Mouse (Mus musculus) forebrain, embryonic 12.5 days (tissue): ENCODE measurements around the gene Baz2b. TPM values are rescaled to one million over a fixed set of nuclear protein-coding genes. Genes with fewer than 3 reads are reported as not detected.

Experiments
- ATAC-seq: fragments of 200-750 bp; cut with Nextera tagmentation; 2 replicates; pipeline ENCODE4 v1.8.0; 2017; ENCODE audit warnings: moderate TSS enrichment; ENCODE audit not compliant: low FRiP score
- H3K27ac ChIP-seq: fragments of 300-500 bp; sonication (generic); 2 replicates; pipeline ENCODE4 v1.5.1; 2016; ENCODE audit warnings: mild to moderate bottlenecking
- H3K27me3 ChIP-seq: fragments of 300-500 bp; sonication (generic); 2 replicates; pipeline ENCODE4 v1.6.1; 2016; ENCODE audit warnings: mild to moderate bottlenecking
- H3K36me3 ChIP-seq: fragments of 300-500 bp; sonication (generic); replicated peaks from 2 replicates; pipeline ENCODE4 v1.6.1; 2016; ENCODE audit warnings: mild to moderate bottlenecking
- H3K4me1 ChIP-seq: fragments of 300-500 bp; sonication (generic); 2 replicates; pipeline ENCODE4 v1.6.1; 2016
- H3K4me2 ChIP-seq: fragments of 300-500 bp; sonication (generic); 2 replicates; pipeline ENCODE4 v1.6.1; 2016; ENCODE audit warnings: mild to moderate bottlenecking, moderate library complexity
- H3K4me3 ChIP-seq: fragments of 300-500 bp; sonication (generic); replicated peaks from 2 replicates; pipeline ENCODE4 v1.5.1; 2016; ENCODE audit warnings: mild to moderate bottlenecking
- H3K9ac ChIP-seq: fragments of 300-500 bp; sonication (generic); 2 replicates; pipeline ENCODE4 v1.6.1; 2016; ENCODE audit warnings: mild to moderate bottlenecking
- H3K9me3 ChIP-seq: fragments of 300-500 bp; sonication (generic); 2 replicates; pipeline ENCODE4 v1.6.1; 2016
- WGBS: fragments of 180-500 bp; shearing (Covaris S2); methylation state at CpG from one replicate; pipeline ENCODE4 v1.1.7; 2016; 5-methylcytosine and 5-hydroxymethylcytosine counted together
- polyA plus RNA-seq: library from polyadenylated mRNA; unstranded; fragments of >200 nt; fragmentation: Nextera tagmentation; extraction: Ambion mirVana; gene quantifications from 2 replicates; pipeline ENCODE4 v1.2.1, GENCODE M21; 2016

The Baz2b gene
- polyA plus RNA-seq, 1 experiment from 2014 or later, result 85.6 TPM

- ATAC-seq, result no peak
- Histone ChIP-seq H3K4me3 (no peak overlapping the region), H3K27ac (no peak overlapping the region), H3K36me3 (peaks cover 11% of the 10 kb centered on the region), H3K27me3 (no peaks in the 10 kb centered on the region), H3K9me3 (no peaks in the 10 kb centered on the region), H3K4me1 (peaks cover 35% of the 10 kb centered on the region), H3K4me2 (no peak overlapping the region), H3K9ac (no peak overlapping the region)
- 83% methylated on average over 12 of the region's 12 CpGs for WGBS
Measured at GRCm38 (mm10) chr2:60113661-60114560, 95.7 kb downstream of the Baz2b start.

DNA sequence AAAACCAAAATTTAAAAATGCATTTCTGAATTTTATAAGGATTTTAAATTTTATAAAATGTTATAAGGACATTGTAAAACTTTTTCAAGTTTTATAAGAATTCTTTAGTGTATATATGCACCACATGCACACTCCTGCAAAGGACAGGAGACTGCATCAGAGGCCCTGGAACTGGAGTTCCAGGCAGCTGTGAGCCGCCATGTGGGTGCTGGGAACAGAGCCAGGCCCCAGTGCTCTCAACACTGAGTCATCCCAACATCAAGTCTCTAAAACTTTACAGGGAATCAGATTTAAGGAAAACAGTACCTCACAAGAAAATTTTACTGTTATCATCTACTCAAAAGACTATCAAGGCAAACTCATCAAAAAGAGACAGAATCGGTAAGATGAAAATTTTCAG lies 97.5 kb downstream of the Baz2b start:
- H3K9me3 ChIP-seq, result no peaks in the 10 kb centered on the region
- ATAC-seq, result no peak
- H3K4me3 ChIP-seq, result no peak overlapping the region
- H3K36me3 ChIP-seq, result peaks cover 14% of the 10 kb centered on the region
- peaks cover 22% of the 10 kb centered on the region for H3K4me1 ChIP-seq
- WGBS, result 96% methylated on average over 2 of the region's 2 CpGs
- no peaks in the 10 kb centered on the region for H3K27me3 ChIP-seq
- H3K4me2 ChIP-seq, result no peak overlapping the region
- H3K9ac ChIP-seq, result no peak overlapping the region
- no peak overlapping the region for H3K27ac ChIP-seq

GRCm38 (mm10) chr2:60109001-60109400 lies 100.6 kb downstream of the Baz2b start:
- WGBS, result 92% methylated on average over 3 of the region's 3 CpGs
- Histone ChIP-seq H3K4me2 (no peak overlapping the region), H3K4me3 (no peak overlapping the region), H3K9ac (no peak overlapping the region), H3K36me3 (peaks cover 10% of the 10 kb centered on the region), H3K4me1 (peaks cover 5% of the 10 kb centered on the region; the same call in 1 of the 2 replicates), H3K27me3 (no peaks in the 10 kb centered on the region), H3K9me3 (no peaks in the 10 kb centered on the region), H3K27ac (no peak overlapping the region)
- ATAC-seq, result no peak

DNA sequence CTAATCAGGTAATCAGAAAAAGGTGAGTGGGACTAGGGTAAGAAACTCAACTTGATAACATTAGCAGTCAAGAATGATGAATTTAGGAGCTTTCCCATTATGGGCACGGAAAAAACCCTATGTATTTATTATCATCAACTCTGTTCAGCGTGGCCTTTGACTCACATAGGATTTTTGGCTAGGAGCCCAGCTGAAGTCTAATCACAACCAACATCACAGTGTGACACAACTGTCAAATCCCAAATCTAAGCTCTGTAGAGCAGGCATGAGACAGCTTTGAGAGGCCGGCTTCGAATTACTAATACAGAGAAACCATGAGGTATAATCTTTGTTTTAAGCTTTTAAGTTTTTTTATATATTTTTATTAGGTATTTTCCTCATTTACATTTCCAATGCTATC lies 113.0 kb downstream of the Baz2b start:
- WGBS, result 92% methylated on average over 4 of the region's 4 CpGs
- Histone ChIP-seq H3K9ac (no peak overlapping the region), H3K27me3 (no peaks in the 10 kb centered on the region), H3K4me1 (no peaks in the 10 kb centered on the region), H3K4me3 (no peak overlapping the region), H3K27ac (no peak overlapping the region), H3K36me3 (0 out of 2 replicates have a peak, but pooled peaks cover 8% of the 10 kb centered on the region), H3K9me3 (no peaks in the 10 kb centered on the region), H3K4me2 (no peak overlapping the region)
- ATAC-seq, result no peak

DNA sequence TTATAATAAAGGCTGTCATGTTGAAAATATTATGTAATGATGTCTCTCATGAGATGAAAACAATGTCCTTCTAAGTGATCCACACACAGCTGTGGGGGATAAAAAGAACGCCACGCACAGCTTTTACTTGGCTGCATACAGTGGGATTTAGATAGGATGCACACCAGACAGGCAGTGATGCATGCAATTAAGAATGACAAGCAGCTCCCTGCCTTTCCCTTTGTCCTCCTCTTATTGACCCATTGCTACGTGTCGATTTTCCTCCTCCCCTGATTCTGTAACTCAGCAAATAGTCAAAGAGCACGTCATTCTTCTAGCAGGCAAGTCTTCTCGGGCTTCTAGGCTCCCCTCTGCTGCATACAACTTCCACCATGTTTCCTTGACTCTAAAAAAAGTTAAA lies 119.4 kb downstream of the Baz2b start:
- WGBS, result 27% methylated on average over 6 of the region's 6 CpGs
- no peak overlapping the region for H3K27ac ChIP-seq
- H3K9ac ChIP-seq, result no peak overlapping the region
- H3K4me2 ChIP-seq, result no peak overlapping the region
- peaks cover 11% of the 10 kb centered on the region for H3K4me1 ChIP-seq
- no peaks in the 10 kb centered on the region for H3K9me3 ChIP-seq
- H3K36me3 ChIP-seq, result no peaks in the 10 kb centered on the region
- 0 out of 2 replicates have a peak, but pooled peaks have one; percentile 45 for ATAC-seq
- no peaks in the 10 kb centered on the region for H3K27me3 ChIP-seq
- no peak overlapping the region for H3K4me3 ChIP-seq

GRCm38 (mm10) chr2:60089528-60090247 lies 120.0 kb downstream of the Baz2b start:
- no peak for ATAC-seq
- peak overlapping the region; percentile 58 for H3K27ac ChIP-seq
- H3K9ac ChIP-seq, result no peak overlapping the region
- no peaks in the 10 kb centered on the region for H3K9me3 ChIP-seq
- WGBS, result 37% methylated on average over 15 of the region's 15 CpGs
- no peak overlapping the region for H3K4me3 ChIP-seq
- H3K36me3 ChIP-seq, result no peaks in the 10 kb centered on the region
- H3K4me1 ChIP-seq, result peaks cover 13% of the 10 kb centered on the region
- peak overlapping the region; percentile 27 for H3K4me2 ChIP-seq
- no peaks in the 10 kb centered on the region for H3K27me3 ChIP-seq

DNA sequence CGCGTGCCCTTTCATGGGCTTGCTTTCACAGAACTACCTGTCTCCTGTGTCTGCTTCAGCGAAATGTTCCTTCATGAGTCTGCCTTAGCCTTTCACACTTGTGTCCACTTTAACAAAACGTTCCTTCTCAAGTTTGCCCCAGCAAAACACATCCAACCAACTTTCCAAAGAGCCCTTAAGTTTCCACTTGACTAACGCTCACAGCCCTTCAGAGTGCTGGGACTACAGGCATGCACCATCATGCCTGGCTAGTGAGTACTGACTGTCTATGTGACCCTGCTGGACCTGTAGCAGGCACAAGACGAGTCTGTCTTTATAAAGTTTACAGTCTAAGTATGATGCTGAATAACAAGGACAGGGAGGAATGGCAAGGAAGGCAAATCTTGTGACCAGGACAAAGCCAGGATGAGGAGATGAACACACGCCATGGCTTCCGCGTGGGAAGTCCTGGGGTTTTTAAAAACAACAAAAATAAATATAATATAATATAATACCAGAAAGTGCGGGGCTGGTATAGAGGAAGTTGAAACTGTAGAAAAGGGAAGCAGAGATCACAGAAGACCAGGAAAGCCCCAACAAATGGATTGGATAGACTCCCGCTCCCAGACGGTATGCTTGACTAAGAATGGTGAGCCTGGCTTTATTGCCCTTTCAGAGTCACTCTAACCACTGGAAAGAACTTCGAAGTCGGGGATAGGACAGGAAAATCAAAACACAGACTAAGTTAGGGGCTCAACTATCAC lies 120.7 kb downstream of the Baz2b start:
- Histone ChIP-seq H3K9ac (no peak overlapping the region), H3K27me3 (no peaks in the 10 kb centered on the region), H3K4me3 (no peak overlapping the region), H3K9me3 (no peaks in the 10 kb centered on the region), H3K4me2 (no peak overlapping the region), H3K36me3 (no peaks in the 10 kb centered on the region), H3K4me1 (peaks cover 17% of the 10 kb centered on the region), H3K27ac (no peak overlapping the region)
- WGBS, result 84% methylated on average over 14 of the region's 14 CpGs
- ATAC-seq, result no peak

DNA sequence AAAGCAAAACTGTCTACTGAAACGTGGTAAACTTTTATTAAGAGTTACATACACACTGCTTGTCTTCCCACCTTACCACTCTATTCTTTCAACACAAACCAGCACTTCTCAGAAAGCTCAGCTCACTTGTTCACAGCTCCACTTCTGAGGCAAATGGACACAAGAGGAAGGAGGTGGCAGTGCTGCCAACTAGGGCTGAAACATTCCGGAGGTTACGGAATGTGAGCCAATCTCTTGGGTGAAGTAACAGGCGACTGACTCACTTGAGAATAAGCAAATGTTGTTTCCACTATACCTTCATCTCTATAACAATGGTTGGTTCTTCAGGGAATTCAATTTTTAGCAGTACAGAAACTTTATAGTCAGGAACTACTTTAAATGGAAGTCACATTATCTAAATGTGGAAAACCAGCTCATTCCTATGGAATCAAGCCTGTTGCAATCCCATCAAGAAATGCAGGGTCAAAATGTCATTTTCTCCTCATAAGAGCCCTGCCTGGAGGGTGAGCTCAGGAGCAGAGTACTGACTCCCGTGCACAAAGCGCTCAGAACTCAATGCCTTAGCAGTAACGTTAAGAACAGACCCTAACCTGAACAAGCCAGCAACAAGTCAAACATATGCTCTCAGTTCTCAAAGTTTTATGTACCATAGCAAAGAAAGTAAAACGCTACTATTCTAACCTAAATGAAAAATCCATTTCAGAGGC lies 123.3 kb downstream of the Baz2b start:
- Histone ChIP-seq H3K9me3 (no peaks in the 10 kb centered on the region), H3K36me3 (no peaks in the 10 kb centered on the region), H3K9ac (no peak overlapping the region), H3K4me2 (no peak overlapping the region), H3K4me1 (peaks cover 28% of the 10 kb centered on the region), H3K27ac (no peak overlapping the region), H3K27me3 (no peaks in the 10 kb centered on the region), H3K4me3 (no peak overlapping the region)
- 82% methylated on average over 8 of the region's 8 CpGs for WGBS
- ATAC-seq, result no peak

DNA sequence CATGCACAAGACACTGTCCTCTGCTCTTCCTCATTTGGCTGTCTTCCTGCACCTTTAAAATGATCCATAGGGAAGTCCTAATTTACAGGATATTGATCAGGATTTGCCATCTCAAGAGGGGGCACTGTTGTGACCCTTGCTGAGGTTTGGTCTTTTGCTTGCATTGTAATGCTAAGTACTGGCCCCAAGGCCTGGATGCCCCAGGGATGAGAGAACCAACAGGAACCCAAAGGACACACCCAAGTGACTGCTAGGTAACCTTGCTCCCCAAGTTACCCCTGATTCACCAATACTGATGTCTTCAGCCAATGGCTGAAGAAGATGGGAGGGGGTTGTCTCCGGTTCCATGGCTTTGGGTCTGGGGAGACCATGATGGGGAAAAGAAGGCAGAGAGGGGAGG lies 124.8 kb downstream of the Baz2b start:
- Histone ChIP-seq H3K4me2 (no peak overlapping the region), H3K9me3 (no peaks in the 10 kb centered on the region), H3K4me1 (peaks cover 23% of the 10 kb centered on the region), H3K9ac (no peak overlapping the region), H3K27ac (no peak overlapping the region), H3K36me3 (no peaks in the 10 kb centered on the region), H3K27me3 (no peaks in the 10 kb centered on the region), H3K4me3 (no peak overlapping the region)
- no peak for ATAC-seq
- WGBS, result 94% methylated on average over 1 of the region's 1 CpGs

GRCm38 (mm10) chr2:60082984-60083636 lies 126.5 kb downstream of the Baz2b start:
- Histone ChIP-seq H3K9me3 (no peaks in the 10 kb centered on the region), H3K27me3 (no peaks in the 10 kb centered on the region), H3K4me2 (no peak overlapping the region), H3K4me1 (peaks cover 17% of the 10 kb centered on the region), H3K36me3 (no peaks in the 10 kb centered on the region), H3K4me3 (no peak overlapping the region), H3K27ac (0 out of 2 replicates have a peak overlapping the region, but pooled peaks have one; percentile 2), H3K9ac (no peak overlapping the region)
- WGBS, result 61% methylated on average over 7 of the region's 7 CpGs
- no peak for ATAC-seq

- Histone ChIP-seq H3K4me1 (peaks cover 23% of the 10 kb centered on the region), H3K4me3 (no peak overlapping the region), H3K9ac (no peak overlapping the region), H3K4me2 (no peak overlapping the region), H3K27me3 (no peaks in the 10 kb centered on the region), H3K9me3 (no peaks in the 10 kb centered on the region), H3K36me3 (no peaks in the 10 kb centered on the region), H3K27ac (no peak overlapping the region)
- ATAC-seq, result no peak
- WGBS, result 91% methylated on average over 4 of the region's 4 CpGs
Measured at GRCm38 (mm10) chr2:60082225-60082624, 127.4 kb downstream of the Baz2b start.
